Mouse (Mus musculus) mouse embryonic stem cell (cell line): ENCODE results near the gene Renbp.

Experiments used
- in situ Hi-C, 2 experiments: fragments of 300-500 bp; cut with MboI; formaldehyde crosslinking; loops; 1 replicate in 1 of 2; 3 replicates in 1 of 2; pipeline ENCODE4 v1.14.3; 2019 to 2020; ENCODE audit warnings: low sequenced_read_pairs in 2 of 2, low pct_unique_long_range_greater_than_20kb in 1 of 2, mixed read lengths in 1 of 2; ENCODE audit not compliant: unreplicated experiment in 1 of 2

Gene Renbp

GRCm38 (mm10) chrX:73941860-73942259 lies 11.2 kb upstream of the Renbp start:
- in situ Hi-C loops: loop anchor here in 1 of 2 experiments (25.0 kb wide), 1 partner anchor 295 kb away; the partner anchor contains the start of gene Flna

GRCm38 (mm10) chrX:73931871-73932270 lies 1.2 kb upstream of the Renbp start:
- in situ Hi-C loops: loop anchor here in 1 of 2 experiments (25.0 kb wide), 1 partner anchor 305 kb away; the partner anchor contains the start of gene Flna

GRCm38 (mm10) chrX:73922550-73922882 lies 8.1 kb downstream of the Renbp start:
- in situ Hi-C loops: no loop called here

DNA sequence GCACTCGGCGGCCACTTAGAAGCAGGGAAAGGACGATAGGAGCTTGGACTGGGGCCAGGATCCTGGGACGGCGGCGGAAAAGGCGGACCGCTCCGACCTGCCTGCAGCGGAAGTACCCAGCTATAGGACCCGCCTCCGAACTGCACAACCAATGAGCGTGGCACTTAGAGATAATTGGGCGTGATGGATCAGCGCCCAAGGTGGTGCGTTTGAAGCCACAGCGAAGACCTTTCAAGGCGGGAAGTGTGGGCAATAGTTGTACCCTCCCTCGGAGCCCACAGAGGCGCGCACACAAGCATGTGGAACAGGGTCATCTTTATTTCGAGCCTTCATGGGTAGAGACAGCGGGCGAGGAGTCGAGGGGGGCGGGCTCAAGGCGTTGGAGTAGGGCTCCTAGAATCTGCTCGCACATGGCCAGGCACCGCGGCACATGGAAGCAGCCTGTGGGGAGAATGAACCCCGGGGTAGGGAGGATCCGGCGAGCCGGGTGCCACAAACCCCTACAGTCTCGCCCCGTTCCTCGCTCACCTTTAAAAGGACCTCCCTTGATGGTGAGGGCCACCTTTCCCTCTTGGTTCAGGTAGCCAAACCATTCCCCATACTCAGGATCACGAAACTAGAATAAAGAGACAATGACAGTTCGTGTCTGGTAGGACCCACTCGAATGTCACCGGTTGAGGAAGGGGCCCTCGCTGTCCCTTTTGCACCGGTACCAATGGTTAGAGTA lies 8.7 kb downstream of the Renbp start, which contains the start of the genes Arhgap4 and Naa10:
TSS of gene Arhgap4 (minus strand) at position 48 of the 727 bp plus-strand sequence.
TSS of gene Naa10 (minus strand) at position 122 of the 727 bp plus-strand sequence.
- in situ Hi-C loops: no loop called here

DNA sequence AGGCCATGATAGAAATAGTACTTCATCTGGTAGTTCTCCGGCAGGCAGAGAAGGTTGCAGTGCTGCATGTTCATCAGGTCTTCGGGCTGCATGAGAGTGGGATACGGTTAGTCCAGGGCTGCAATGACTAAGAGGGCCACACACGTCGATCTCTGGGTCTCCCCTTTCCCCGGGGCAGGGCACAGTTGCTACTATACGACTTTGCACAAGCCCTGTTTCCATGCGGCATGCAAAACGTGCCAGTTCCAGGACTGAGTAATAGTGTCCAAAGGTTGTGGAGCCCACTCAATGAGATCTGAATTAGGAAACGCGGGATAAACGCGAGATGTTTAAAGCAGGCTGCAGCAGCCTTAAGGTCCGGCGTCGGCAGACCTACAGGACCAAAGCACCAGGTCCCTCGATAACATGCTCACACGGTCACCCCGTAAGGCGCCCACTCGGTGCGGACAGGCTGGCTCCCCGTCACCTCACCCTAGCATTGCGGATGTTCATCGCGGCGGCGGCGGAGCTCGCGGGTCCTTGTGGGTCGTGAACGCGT lies 9.3 kb downstream of the Renbp start:
- in situ Hi-C loops: no loop called here

- in situ Hi-C loops: no loop called here
These were observed 12.0 kb downstream of the Renbp start for GRCm38 (mm10) chrX:73918631-73919030.

DNA sequence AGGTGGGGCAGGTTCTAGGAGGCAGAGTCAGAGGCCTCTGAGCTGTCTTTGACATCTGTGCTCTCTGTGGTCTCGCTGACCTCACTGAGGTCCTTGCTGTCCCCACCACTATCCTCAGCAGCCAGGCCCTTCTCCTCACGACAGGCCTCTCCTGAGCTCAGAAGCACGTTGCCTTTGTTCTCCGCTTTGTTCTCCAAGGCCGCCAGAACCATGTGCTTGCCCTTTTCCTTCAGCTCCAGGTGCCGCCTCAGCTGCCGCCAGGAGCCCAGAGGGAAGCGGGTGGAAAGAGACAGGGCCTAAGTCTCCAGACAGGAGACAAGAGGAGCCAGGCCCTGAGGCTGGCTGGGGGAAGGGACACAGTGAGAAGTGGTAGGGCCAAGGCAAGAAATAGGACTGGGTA lies 13.7 kb downstream of the Renbp start:
- in situ Hi-C loops: no loop called here

GRCm38 (mm10) chrX:73914827-73915703 lies 15.6 kb downstream of the Renbp start:
- in situ Hi-C loops: no loop called here

- in situ Hi-C loops: no loop called here
These were observed 19.1 kb downstream of the Renbp start for GRCm38 (mm10) chrX:73911588-73911987.

- in situ Hi-C loops: no loop called here
These were observed 19.5 kb downstream of the Renbp start for GRCm38 (mm10) chrX:73911156-73911555.

- in situ Hi-C loops: no loop called here
These were observed 20.2 kb downstream of the Renbp start for GRCm38 (mm10) chrX:73910451-73910850.

- in situ Hi-C loops: no loop called here
These were observed 20.6 kb downstream of the Renbp start for GRCm38 (mm10) chrX:73910049-73910448.

GRCm38 (mm10) chrX:73897959-73898358 lies 32.7 kb downstream of the Renbp start:
- in situ Hi-C loops: no loop called here

DNA sequence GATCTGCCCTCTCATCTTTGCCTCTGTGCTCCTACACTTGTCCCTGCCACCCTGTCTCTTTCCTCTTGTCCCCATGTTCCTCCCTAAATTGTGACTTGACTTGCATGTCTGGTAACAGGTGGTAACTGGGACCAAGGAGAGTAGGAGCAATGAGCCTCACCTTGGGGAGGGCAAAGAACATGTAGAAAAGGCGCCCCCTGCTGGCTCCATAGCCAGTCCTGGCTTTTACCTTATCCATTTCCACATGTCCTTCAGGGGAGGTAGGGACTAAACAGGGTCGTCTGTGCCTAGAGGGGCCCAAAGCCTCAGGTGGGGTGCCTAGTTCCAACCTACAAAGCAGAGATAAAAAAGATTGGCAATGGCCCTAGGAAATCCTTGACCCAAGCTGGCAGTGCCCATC lies 34.9 kb downstream of the Renbp start, which contains the start of gene L1cam:
TSS of gene L1cam (minus strand) at position 387 of the 400 bp plus-strand sequence.
- in situ Hi-C loops: no loop called here

- in situ Hi-C loops: no loop called here
These were observed 37.8 kb downstream of the Renbp start for GRCm38 (mm10) chrX:73892833-73893232.

DNA sequence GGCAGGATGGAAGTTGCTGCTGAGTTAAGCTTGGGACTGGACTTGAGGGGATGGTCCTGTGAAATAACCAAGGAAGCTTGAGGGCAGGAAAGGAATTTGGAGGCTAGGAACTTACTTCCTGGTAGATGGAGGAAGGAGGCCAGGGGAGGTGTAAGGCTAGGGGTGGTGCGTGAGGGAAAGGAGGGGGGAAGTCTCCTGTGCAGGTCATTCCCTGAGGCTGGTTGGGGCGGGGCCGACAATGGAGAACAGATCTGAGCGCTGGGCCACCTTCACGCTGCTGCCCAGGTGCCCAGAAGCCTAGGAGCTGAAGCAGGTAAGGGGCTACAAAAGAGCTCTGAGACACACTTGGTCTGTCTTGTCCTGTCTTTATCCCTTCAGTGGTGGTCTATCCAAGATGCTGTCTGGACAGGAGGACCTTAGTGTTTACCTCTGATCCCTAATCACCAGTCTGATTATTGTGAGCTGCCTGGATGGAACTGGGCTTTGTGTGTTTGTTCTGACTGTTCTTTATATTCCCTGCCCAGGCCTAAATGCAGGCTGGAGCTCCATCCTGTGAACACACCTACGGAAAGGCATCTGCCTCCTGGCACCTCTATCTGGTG lies 39.0 kb downstream of the Renbp start, which contains the start of gene Avpr2:
TSS of gene Avpr2 (plus strand) at position 552 of the 602 bp plus-strand sequence.
- in situ Hi-C loops: no loop called here

DNA sequence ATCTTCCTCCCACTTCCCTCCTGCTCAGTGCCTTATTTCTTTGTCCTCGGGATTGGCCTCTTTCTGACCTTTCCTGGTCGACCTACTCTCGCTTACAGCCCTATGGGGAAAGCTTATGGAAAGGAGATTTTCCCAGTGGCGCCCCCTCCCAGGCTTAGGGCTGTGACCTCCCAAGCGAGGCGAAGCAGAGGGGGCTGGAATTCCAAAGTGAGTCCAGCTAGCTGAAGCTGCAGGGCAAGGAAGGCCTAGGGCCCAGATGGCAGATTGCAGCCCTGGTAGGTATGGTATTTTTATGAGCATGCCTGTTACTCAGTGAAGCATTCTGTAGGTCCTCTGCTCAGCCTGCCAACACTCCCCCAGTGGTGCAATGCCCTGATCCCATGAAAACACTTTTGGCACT lies 49.2 kb downstream of the Renbp start:
- in situ Hi-C loops: no loop called here

GRCm38 (mm10) chrX:73881036-73881427 lies 49.6 kb downstream of the Renbp start:
- in situ Hi-C loops: no loop called here
